Mouse (Mus musculus) G1E-ER4 (cell line): ENCODE data around the gene Neurl1a. TPM values are rescaled to one million over a fixed set of nuclear protein-coding genes. Genes with fewer than 3 reads are reported as not detected.

Experiments
- GATA1 ChIP-seq: IDR thresholded peaks from one replicate; pipeline ENCODE4 v1.8.0; 2012; ENCODE audit warnings: low read length, inconsistent platforms
- polyA plus RNA-seq: library from polyadenylated mRNA; stranded (reverse); fragments of >175 nt; gene quantifications from 2 replicates; pipeline ENCODE4 v1.2.3, GENCODE M21; 2012

Gene Neurl1a
- polyA plus RNA-seq, 1 experiment = not detected

GRCm38 (mm10) chr19:47157664-47158063 lies 21.0 kb upstream of the Neurl1a start, which contains the start of gene Calhm3:
TSS of gene Calhm3 (minus strand) at chr19:47157764.
- TF ChIP-seq GATA1 = no peak

GRCm38 (mm10) chr19:47161669-47162068 lies 17.0 kb upstream of the Neurl1a start:
- TF ChIP-seq GATA1 = no peak

- TF ChIP-seq GATA1 = no peak
These were observed 15.4 kb upstream of the Neurl1a start for GRCm38 (mm10) chr19:47163176-47163744.

GRCm38 (mm10) chr19:47166758-47167157 lies 11.9 kb upstream of the Neurl1a start:
- no peak for TF ChIP-seq GATA1

GRCm38 (mm10) chr19:47167617-47168214 lies 10.9 kb upstream of the Neurl1a start:
- TF ChIP-seq GATA1 = no peak

- TF ChIP-seq GATA1 = no peak
These were observed 10.4 kb upstream of the Neurl1a start for GRCm38 (mm10) chr19:47168223-47168622.

- TF ChIP-seq GATA1 = no peak
These were observed 9.7 kb upstream of the Neurl1a start for GRCm38 (mm10) chr19:47168793-47169412.

- TF ChIP-seq GATA1 = no peak
These were observed 4.1 kb upstream of the Neurl1a start for GRCm38 (mm10) chr19:47174515-47174914.

- TF ChIP-seq GATA1 = no peak
These were observed 3.1 kb upstream of the Neurl1a start for GRCm38 (mm10) chr19:47175472-47175871.

GRCm38 (mm10) chr19:47176916-47177505 lies 1.6 kb upstream of the Neurl1a start:
- no peak for TF ChIP-seq GATA1

- no peak for TF ChIP-seq GATA1
These were observed 619 bp upstream of the Neurl1a start for GRCm38 (mm10) chr19:47178001-47178400.

GRCm38 (mm10) chr19:47179272-47179809 lies 721 bp downstream of the Neurl1a start:
- TF ChIP-seq GATA1 = no peak

GRCm38 (mm10) chr19:47180011-47180410 lies 1.4 kb downstream of the Neurl1a start:
- no peak for TF ChIP-seq GATA1

- no peak for TF ChIP-seq GATA1
These were observed 5.6 kb downstream of the Neurl1a start for GRCm38 (mm10) chr19:47184221-47184620.

GRCm38 (mm10) chr19:47184736-47185135 lies 6.1 kb downstream of the Neurl1a start:
- TF ChIP-seq GATA1 = no peak
